Mouse (Mus musculus) left cerebral cortex, postnatal 4 days (tissue): Measurements from ENCODE around the gene 2610301B20Rik. TPM values are rescaled to one million over a fixed set of nuclear protein-coding genes. Genes with fewer than 3 reads are reported as not detected.

ENCODE experiments used
- DNase-seq: peaks from one replicate; pipeline ENCODE4 v3.0.0-alpha.2; 2022
- intact Hi-C: fragments of 180-260 bp; cut with DNase I; formaldehyde crosslinking; loops from one replicate; pipeline ENCODE4 v1.15.1; 2025
- microRNA-seq: library from miRNA; unstranded; fragments of <30 nt; microRNA quantifications from one replicate; pipeline ENCODE4 v1.2.0, GENCODE M21; 2022
- total RNA-seq, 2 experiments: library from RNA; stranded (reverse); gene quantifications; 2 replicates each; pipeline ENCODE4 v1.2.3; 2021

The 2610301B20Rik gene
- total RNA-seq, 2 experiments from 2014 or later = 18.4 to 21.0 TPM

- intact Hi-C loops = no loop called here
These were observed 57.9 kb downstream of the 2610301B20Rik start for GRCm38 (mm10) chr4:10932091-10932745.

DNA sequence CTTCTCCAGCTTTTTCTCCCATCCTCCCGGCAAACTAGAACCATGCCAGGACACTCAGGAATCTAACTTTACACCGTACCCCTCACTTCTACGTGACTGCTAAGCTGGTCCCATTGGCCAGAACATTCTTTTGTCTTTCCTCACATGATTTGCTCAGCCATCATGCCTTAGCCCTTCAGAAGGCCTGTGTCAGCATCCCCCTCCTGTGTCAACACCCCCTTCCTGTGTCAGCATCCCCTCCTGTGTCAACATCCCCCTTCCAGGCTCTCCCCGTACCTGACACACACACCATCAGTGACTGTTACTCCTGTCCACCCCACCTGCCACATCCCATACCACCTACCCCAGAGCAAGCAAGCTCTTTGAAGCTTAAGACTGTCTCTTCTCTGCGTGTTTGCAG is 58.5 kb downstream of the 2610301B20Rik start:
- DNase-seq = no peak
- intact Hi-C loops = no loop called here

More at GRCm38 (mm10) chr4:10932091-10932745, 57.9 kb downstream of the 2610301B20Rik start:
- no peak for DNase-seq

- no peak for DNase-seq
- intact Hi-C loops = no loop called here
These were observed 62.5 kb downstream of the 2610301B20Rik start for GRCm38 (mm10) chr4:10936766-10937165.

Small RNA genes lying within 50 kb of the gene (microRNA-seq; reads per million reads assigned to microRNA genes)
- gene Mir3471-1 (not detected), gene n-TSaga9 (11.7 reads per million, percentile 27 among the genes with 10 or more reads in this experiment)
